Mouse (Mus musculus) brain, embryonic 18.5 days (tissue): ENCODE measurements at regions not wholly inside any gene's neighbourhood (a gene's known extent, or its start where the extent isn't known, plus 50 kb on each side); places are given as distances from the start of the nearest gene placed in this dataset.
A peak's percentile ranks its signal among the peaks of the same experiment; 100 is the strongest.

Source experiments
- DNase-seq: peaks from one replicate; pipeline ENCODE4 v3.0.0-alpha.2; 2012; ENCODE audit warnings: low read depth, low spot score

GRCm38 (mm10) chr9:31582947-31583346, 118.7 kb upstream of the Tmem45b start:
- DNase-seq, result no peak

- no peak for DNase-seq
Measured at GRCm38 (mm10) chr9:31578506-31579173, 114.4 kb upstream of the Tmem45b start.

DNA sequence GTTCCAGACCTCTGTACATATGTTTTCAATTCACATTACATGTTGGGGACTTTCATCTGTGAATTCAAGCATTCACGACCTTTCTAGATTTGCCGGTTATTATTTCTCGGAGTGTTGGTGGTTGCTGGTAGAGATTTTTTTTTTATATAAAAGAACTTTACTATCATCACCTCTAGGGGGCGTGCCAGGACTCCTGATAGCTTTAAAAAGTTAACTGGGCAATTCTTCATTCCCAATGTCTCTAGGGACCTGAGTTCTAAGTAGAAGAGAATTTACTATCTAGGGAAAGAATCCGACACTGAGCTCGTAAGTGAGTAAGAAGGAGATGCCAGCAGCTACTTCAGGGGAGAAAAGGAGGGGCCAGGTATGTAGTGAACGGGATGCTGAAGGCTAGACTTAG, 112.8 kb upstream of the Tmem45b start:
- DNase-seq, result no peak

DNA sequence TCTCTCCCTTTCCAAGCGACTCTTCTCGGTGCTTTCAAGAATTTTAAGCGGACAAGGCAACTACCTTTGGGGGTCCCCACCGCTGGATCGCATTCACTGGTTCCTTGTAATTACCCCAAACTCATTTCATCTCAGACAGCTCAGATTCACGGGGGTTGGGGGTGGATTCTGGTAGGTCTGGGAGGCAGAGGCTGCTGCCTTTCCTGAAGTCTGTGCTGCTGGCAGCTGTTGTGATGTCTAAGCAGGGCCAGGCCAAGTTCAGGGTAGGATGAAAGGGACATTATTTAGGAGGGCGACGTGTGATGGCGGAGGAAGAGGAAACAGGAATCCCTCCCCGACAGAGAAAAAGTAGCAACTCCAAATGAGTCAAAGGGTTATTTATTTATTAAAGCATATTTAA, 102.8 kb upstream of the Tmem45b start:
- DNase-seq, result no peak

GRCm38 (mm10) chr9:31566257-31567007, 102.2 kb upstream of the Tmem45b start:
- peak; percentile 3 for DNase-seq

DNA sequence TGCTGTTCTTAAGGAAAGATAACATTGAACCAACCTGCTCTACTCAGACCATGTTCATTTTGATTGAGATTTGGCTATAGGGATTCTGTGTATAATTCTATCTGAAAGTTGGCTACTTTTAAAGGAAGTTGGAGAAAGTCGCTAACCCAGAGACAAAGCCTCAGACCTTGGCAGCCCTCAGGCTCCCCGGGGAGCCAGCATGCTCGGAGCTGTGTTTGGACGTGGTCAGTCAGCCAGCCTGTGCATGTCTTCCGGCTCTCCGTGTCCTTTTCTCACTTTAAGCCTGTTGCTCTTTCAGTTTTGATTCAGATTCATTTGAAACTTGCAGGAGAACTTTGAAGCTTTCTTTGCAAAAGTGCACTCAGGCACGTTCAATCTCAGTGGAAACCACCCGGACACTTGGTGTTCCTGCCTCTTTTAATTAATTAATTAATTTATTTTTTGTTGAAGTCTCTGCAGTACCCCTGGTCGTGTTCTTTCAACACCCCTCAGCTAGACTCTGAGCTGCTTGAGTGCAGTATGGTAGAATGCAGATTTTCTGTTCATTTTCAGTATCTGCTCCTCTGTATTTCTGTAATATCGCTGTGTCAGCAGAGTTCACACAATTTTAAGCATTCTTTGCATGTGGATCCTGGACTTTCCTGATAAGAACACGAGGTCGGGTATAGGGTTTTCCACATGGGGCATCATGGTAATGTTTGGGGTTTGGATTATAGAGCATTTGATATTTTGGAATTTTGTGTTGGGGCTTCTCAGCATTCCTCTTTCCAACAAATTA, 100.9 kb upstream of the Tmem45b start:
- no peak for DNase-seq

GRCm38 (mm10) chr9:31563541-31563940, 99.3 kb upstream of the Tmem45b start:
- DNase-seq, result no peak

DNA sequence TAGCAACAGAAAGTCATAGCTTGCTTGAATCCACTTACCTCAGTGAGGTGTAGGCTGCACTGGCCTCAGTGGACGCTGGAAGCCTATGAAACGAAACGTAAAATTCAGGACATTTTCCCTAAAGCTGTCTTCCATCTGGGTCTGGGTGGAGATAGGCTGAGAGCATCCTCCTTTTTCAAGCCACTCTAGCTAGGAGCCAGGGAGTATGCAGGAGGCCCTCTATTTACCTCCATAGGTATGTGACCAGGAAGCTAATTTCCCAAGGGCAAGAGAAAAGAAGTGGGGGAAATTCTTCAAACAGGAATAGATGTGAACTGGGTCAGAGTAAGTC, 95.9 kb upstream of the Tmem45b start:
- DNase-seq, result no peak

GRCm38 (mm10) chr9:31559506-31560225, 95.4 kb upstream of the Tmem45b start:
- peak; percentile 59 for DNase-seq

GRCm38 (mm10) chr9:31543691-31544052, 79.4 kb upstream of the Tmem45b start:
- no peak for DNase-seq

GRCm38 (mm10) chr9:31542909-31543690, 78.8 kb upstream of the Tmem45b start:
- peak; percentile 55 for DNase-seq

GRCm38 (mm10) chr9:31541615-31542191, 77.4 kb upstream of the Tmem45b start:
- no peak for DNase-seq

GRCm38 (mm10) chr9:31538458-31539210, 74.4 kb upstream of the Tmem45b start:
- DNase-seq, result no peak

DNA sequence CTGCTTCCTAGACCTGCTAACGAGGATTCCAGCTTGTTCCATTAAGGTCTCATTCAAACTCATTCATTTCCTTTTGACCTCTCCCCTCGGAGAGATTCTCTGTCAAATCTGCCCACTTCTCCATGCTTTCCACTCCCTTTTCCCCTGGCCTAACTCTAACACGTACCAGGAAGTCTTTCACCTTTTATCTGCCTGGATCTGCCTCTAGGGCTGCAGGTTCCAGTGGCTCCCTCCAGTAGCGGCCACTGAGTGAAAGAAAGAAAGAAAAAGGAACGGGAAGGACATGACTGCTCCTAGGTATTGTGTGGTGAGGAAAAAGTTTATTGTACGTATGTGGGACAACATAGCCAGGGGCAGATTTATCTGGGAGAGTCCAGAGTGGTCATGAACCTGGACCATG, 64.8 kb upstream of the Tmem45b start:
- no peak for DNase-seq

GRCm38 (mm10) chr9:31527216-31527615, 63.0 kb upstream of the Tmem45b start:
- DNase-seq, result no peak
